14 mouse cellular contexts compared by ENCODE assay signal in genomic region chrY:90734334-90734696, GRCm38 (mm10). TPM values are rescaled to one million over a fixed set of nuclear protein-coding genes. Genes with fewer than 3 reads are reported as not detected.
DNase-seq lines count a peak whose midpoint lies in the region; ATAC-seq and TF ChIP-seq lines count a peak whose summit lies in the region.
"Not testable (repeated sequence)": the region's sequence is repeated elsewhere in the genome, so short reads cannot be mapped to it uniquely, and the experiment has no call there.
"Had no signal": no experiment of that assay in that cellular context is flagged by ENCODE, and none has a peak within 500 bp of the region (broad histone marks: within the 10 kb centered on the region; RNA-seq: fewer than 3 reads in every experiment).

No protein-coding gene starts in this region.

- H3K9ac ChIP-seq in midbrain, embryonic 11.5 days (ENCODE audit: low read length) = not testable (repeated sequence)

- not testable (repeated sequence) for H3K4me1 ChIP-seq in G1E (ENCODE audit: insufficient read depth, low read depth, low read length); midbrain, embryonic 11.5 days (ENCODE audit: control insufficient read depth, insufficient read depth, low read length); spleen, adult 2 months (ENCODE audit: control insufficient read depth, insufficient read depth, insufficient read length)

- TF ChIP-seq CTCF in G1E (IDR thresholded peaks at IDR 0.05; ENCODE audit: low read depth, low read length); spleen, adult 2 months (IDR thresholded peaks at IDR 0.05; ENCODE audit: extremely low read depth, insufficient read depth, insufficient read length, insufficient replicate concordance): not testable (repeated sequence)

- 67% methylated on average over 8 of the region's 8 CpGs for WGBS in midbrain, embryonic 11.5 days
- 58% methylated on average over 8 of the region's 8 CpGs for WGBS in spleen, adult 2 months

- not testable (repeated sequence) for ATAC-seq in G1E (ENCODE audit: extremely low read depth, insufficient number of reproducible peaks, low FRiP score, poor library complexity, severe bottlenecking); midbrain, embryonic 11.5 days (ENCODE audit: low FRiP score)
- peak; percentile 28; the same call in 1 of the 2 replicates for ATAC-seq in granulocyte monocyte progenitor cell, adult 5-6 weeks (replicated peaks; ENCODE audit: poor library complexity, severe bottlenecking)

- TF ChIP-seq POLR2A in spleen, adult 2 months (IDR thresholded peaks at IDR 0.05; ENCODE audit: low read depth, low read length) = not testable (repeated sequence)

- not testable (repeated sequence) for H3K4me3 ChIP-seq in G1E (ENCODE audit: low read depth, low read length); midbrain, embryonic 11.5 days (ENCODE audit: low read depth, low read length); spleen, adult 2 months (ENCODE audit: extremely low read depth, insufficient read depth, insufficient read length)

- peaks cover 28% of the 10 kb centered on the region for H3K36me3 ChIP-seq in G1E (replicated peaks)
- H3K36me3 ChIP-seq in midbrain, embryonic 11.5 days (ENCODE audit: control insufficient read depth, insufficient read depth, low read length); spleen, adult 2 months (ENCODE audit: control insufficient read depth, insufficient read depth, low read length): not testable (repeated sequence)

- peak; percentile 40 for DNase-seq in G1E (ENCODE audit: low spot score)
- peak; percentile 63 for DNase-seq in brain, adult 2 months (ENCODE audit: low read depth, low spot score)
- peak; percentile 90 for DNase-seq in embryo, embryonic 11.5 days (ENCODE audit: low read depth, low spot score)
- peak; percentile 45 for DNase-seq in kidney, postnatal 14 days
- peak; percentile 87 for DNase-seq in midbrain, embryonic 11.5 days (ENCODE audit: low spot score, missing footprints)
- DNase-seq in spleen, adult 2 months (ENCODE audit: low read depth in 1 of 2, low spot score in 2 of 2) = peak; percentile 37 to 72

- not testable (repeated sequence) for H3K4me2 ChIP-seq in midbrain, embryonic 11.5 days

- not testable (repeated sequence) for H3K27me3 ChIP-seq in G1E (ENCODE audit: insufficient read depth, low read length); midbrain, embryonic 11.5 days (ENCODE audit: control insufficient read depth, insufficient read depth, low read length); spleen, adult 2 months (ENCODE audit: control insufficient read depth, insufficient read depth, low read length)

- not testable (repeated sequence) for H3K27ac ChIP-seq in midbrain, embryonic 11.5 days (ENCODE audit: low read depth, low read length); spleen, adult 2 months (ENCODE audit: insufficient read depth, low read length)

- H3K9me3 ChIP-seq in G1E (replicated peaks) = peaks cover 15% of the 10 kb centered on the region
- not testable (repeated sequence) for H3K9me3 ChIP-seq in midbrain, embryonic 11.5 days (ENCODE audit: control insufficient read depth, low read length)

RNA-seq across cellular contexts. Expression of gene Gm21860, which starts 20.3 kb away (rescaled TPM):
- total RNA-seq in G1E (2014; fragmentation: Nextera tagmentation) (not detected in 2 replicates), G1E (2017) (not detected in 2 replicates)
- not detected in 2 replicates for polyA plus RNA-seq in G1E (2012)
- total RNA-seq in granulocyte monocyte progenitor cell, adult 5-6 weeks (2014; fragmentation: Nextera tagmentation) = not detected in 2 replicates
- total RNA-seq in granulocyte monocyte progenitor cell, adult 5-6 weeks (2017) = not detected in 2 replicates
- not detected in 2 replicates for polyA plus RNA-seq in midbrain, embryonic 11.5 days (2014; fragmentation: Nextera tagmentation; extraction: Ambion mirVana)
- not detected in 2 replicates for polyA plus RNA-seq in spleen, adult 2 months (2012; rRNA removed)
- total RNA-seq: adrenal gland, postnatal 36 days; heart, postnatal 10 days; left cerebral cortex, postnatal 10 days had no signal
- polyA plus RNA-seq: embryonic facial prominence, embryonic 14.5 days; kidney, embryonic 16.5 days; lung, embryonic 15.5 days; midbrain, embryonic 16.5 days had no signal

RNA-seq across cellular contexts. Expression of gene Gm47283, which starts 50.2 kb away (rescaled TPM):
- total RNA-seq in G1E (2014; fragmentation: Nextera tagmentation) (not detected in 2 replicates), G1E (2017) (not detected in 2 replicates)
- polyA plus RNA-seq in G1E (2012) = not detected in 2 replicates
- not detected in 2 replicates for total RNA-seq in granulocyte monocyte progenitor cell, adult 5-6 weeks (2014; fragmentation: Nextera tagmentation)
- not detected in 2 replicates for total RNA-seq in granulocyte monocyte progenitor cell, adult 5-6 weeks (2017)
- polyA plus RNA-seq in midbrain, embryonic 11.5 days (2014; fragmentation: Nextera tagmentation; extraction: Ambion mirVana) = not detected in 2 replicates
- polyA plus RNA-seq in spleen, adult 2 months (2012; rRNA removed) = not detected in 2 replicates
- total RNA-seq: adrenal gland, postnatal 36 days; heart, postnatal 10 days; left cerebral cortex, postnatal 10 days had no signal
- polyA plus RNA-seq: embryonic facial prominence, embryonic 14.5 days; kidney, embryonic 16.5 days; lung, embryonic 15.5 days; midbrain, embryonic 16.5 days had no signal

Comparison
In these comparisons a context has a peak if more than half of its experiments do, and no peak if none do; other contexts are left out.
1. DNase-seq: peak in every context shown above with its lines; median percentile 90 in embryo, embryonic 11.5 days; 87 in midbrain, embryonic 11.5 days; 63 in brain, adult 2 months; 54 in spleen, adult 2 months; 45 in kidney, postnatal 14 days; 40 in G1E.